Mouse (Mus musculus) liver, adult (tissue): ENCODE measurements around the gene Tmem121b.

ENCODE experiments used
- GATA4 ChIP-seq: IDR thresholded peaks from 2 replicates; pipeline ENCODE4 v1.6.1; 2014; ENCODE audit warnings: mild to moderate bottlenecking, low read length; ENCODE audit not compliant: insufficient replicate concordance

Tmem121b gene

GRCm38 (mm10) chr6:120510425-120510824 is 16.8 kb upstream of the Tmem121b start:
- no peak for TF ChIP-seq GATA4

GRCm38 (mm10) chr6:120509975-120510374 is 16.4 kb upstream of the Tmem121b start:
- TF ChIP-seq GATA4, result no peak

- TF ChIP-seq GATA4, result no peak
Observed at GRCm38 (mm10) chr6:120508645-120509044, 15.0 kb upstream of the Tmem121b start.

- no peak for TF ChIP-seq GATA4
Observed at GRCm38 (mm10) chr6:120505531-120505930, 11.9 kb upstream of the Tmem121b start.

- no peak for TF ChIP-seq GATA4
Observed at GRCm38 (mm10) chr6:120504051-120504450, 10.4 kb upstream of the Tmem121b start.

- TF ChIP-seq GATA4, result no peak
Observed at GRCm38 (mm10) chr6:120496544-120496943, 2.9 kb upstream of the Tmem121b start.

- no peak for TF ChIP-seq GATA4
Observed at GRCm38 (mm10) chr6:120492499-120493373, 871 bp downstream of the Tmem121b start.

- TF ChIP-seq GATA4, result no peak
Observed at GRCm38 (mm10) chr6:120491862-120492498, 1.6 kb downstream of the Tmem121b start.

GRCm38 (mm10) chr6:120491064-120491463 is 2.5 kb downstream of the Tmem121b start:
- TF ChIP-seq GATA4, result no peak

- no peak for TF ChIP-seq GATA4
Observed at GRCm38 (mm10) chr6:120489461-120489860, 4.1 kb downstream of the Tmem121b start.

GRCm38 (mm10) chr6:120488647-120489046 is 5.0 kb downstream of the Tmem121b start:
- TF ChIP-seq GATA4, result no peak

- no peak for TF ChIP-seq GATA4
Observed at GRCm38 (mm10) chr6:120486051-120486510, 7.5 kb downstream of the Tmem121b start.

GRCm38 (mm10) chr6:120485038-120485437 is 8.6 kb downstream of the Tmem121b start:
- TF ChIP-seq GATA4, result no peak

GRCm38 (mm10) chr6:120483211-120483626 is 10.4 kb downstream of the Tmem121b start:
- TF ChIP-seq GATA4, result no peak

- TF ChIP-seq GATA4, result no peak
Observed at GRCm38 (mm10) chr6:120482756-120483155, 10.9 kb downstream of the Tmem121b start.

GRCm38 (mm10) chr6:120482021-120482420 is 11.6 kb downstream of the Tmem121b start:
- no peak for TF ChIP-seq GATA4

- no peak for TF ChIP-seq GATA4
Observed at GRCm38 (mm10) chr6:120481538-120481937, 12.1 kb downstream of the Tmem121b start.

- no peak for TF ChIP-seq GATA4
Observed at GRCm38 (mm10) chr6:120480361-120480760, 13.2 kb downstream of the Tmem121b start.
